Mouse (Mus musculus) intestine, embryonic 14.5 days (tissue): Measurements from ENCODE around the gene Isoc2a. TPM values are rescaled to one million over a fixed set of nuclear protein-coding genes. Genes with fewer than 3 reads are reported as not detected.

Experiments used
- ATAC-seq: fragments of 200-750 bp; cut with Nextera tagmentation; replicated peaks from 2 replicates; pipeline ENCODE4 v1.8.0; 2017; ENCODE audit warnings: low read depth, moderate number of reproducible peaks, moderate TSS enrichment, moderate library complexity; ENCODE audit not compliant: low FRiP score, low TSS enrichment
- DNase-seq: peaks from one replicate; pipeline ENCODE4 v3.0.0-alpha.2; 2018; ENCODE audit warnings: low spot score
- H3K27ac ChIP-seq: fragments of 300-500 bp; sonication (generic); 2 replicates; pipeline ENCODE4 v1.5.1; 2014; ENCODE audit warnings: low read depth, mild to moderate bottlenecking, control low read depth
- H3K27me3 ChIP-seq: fragments of 300-500 bp; sonication (generic); replicated peaks from 2 replicates; pipeline ENCODE4 v1.6.1; 2014; ENCODE audit warnings: low read length, control low read depth; ENCODE audit not compliant: control insufficient read depth, insufficient read depth
- H3K36me3 ChIP-seq: fragments of 300-500 bp; sonication (generic); 2 replicates; pipeline ENCODE4 v1.6.1; 2014; ENCODE audit warnings: low read length, control low read depth; ENCODE audit not compliant: control insufficient read depth, insufficient read depth
- H3K4me1 ChIP-seq: fragments of 300-500 bp; sonication (generic); replicated peaks from 2 replicates; pipeline ENCODE4 v1.6.1; 2014; ENCODE audit warnings: low read length, control low read depth, mixed read lengths; ENCODE audit not compliant: control insufficient read depth, insufficient read depth
- H3K4me2 ChIP-seq: fragments of 300-500 bp; sonication (generic); 2 replicates; pipeline ENCODE4 v1.6.1; 2014; ENCODE audit warnings: low read length
- H3K4me3 ChIP-seq: fragments of 300-500 bp; sonication (generic); 2 replicates; pipeline ENCODE4 v1.5.1; 2014; ENCODE audit warnings: low read depth, low read length, control low read depth, mixed read lengths
- H3K9ac ChIP-seq: fragments of 300-500 bp; sonication (generic); 2 replicates; pipeline ENCODE4 v1.6.1; 2014; ENCODE audit warnings: mild to moderate bottlenecking, low read length
- H3K9me3 ChIP-seq: fragments of 300-500 bp; sonication (generic); 2 replicates; pipeline ENCODE4 v1.6.1; 2016; ENCODE audit warnings: low read length, control low read depth; ENCODE audit not compliant: control insufficient read depth
- WGBS: fragments of 180-500 bp; shearing (Covaris S2); extraction: QIAGEN DNeasy Blood & Tissue Kit; methylation state at CpG from one replicate; pipeline ENCODE4 v1.1.7; 2014; 5-methylcytosine and 5-hydroxymethylcytosine counted together
- polyA plus RNA-seq: library from polyadenylated mRNA; unstranded; fragments of >200 nt; fragmentation: Nextera tagmentation; extraction: Ambion mirVana; gene quantifications from 2 replicates; pipeline ENCODE4 v1.2.1, GENCODE M21; 2014

The Isoc2a gene
- polyA plus RNA-seq, 1 experiment from 2014 or later: 0.96 TPM

DNA sequence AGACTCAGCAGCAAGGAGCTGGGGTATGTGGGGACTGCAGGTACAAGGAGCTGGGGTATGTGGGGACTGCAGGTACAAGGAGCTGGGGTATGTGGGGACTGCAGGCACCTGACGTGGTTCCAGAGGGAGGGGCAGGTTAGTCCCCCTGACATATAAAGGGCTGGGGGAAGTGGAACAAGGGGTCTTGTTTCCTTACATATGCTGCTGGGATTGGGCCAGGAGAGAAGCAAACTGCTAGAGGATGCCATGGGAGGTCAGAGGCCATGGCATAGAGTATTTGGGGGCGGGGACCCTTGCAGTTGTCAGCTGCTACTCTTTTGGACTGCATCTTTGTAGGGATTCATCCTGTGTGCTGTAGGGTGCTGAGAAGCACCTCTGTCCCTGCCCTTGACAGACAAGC is 40.5 kb downstream of the Isoc2a start:
- H3K27ac ChIP-seq: no peak overlapping the region
- no peak for ATAC-seq
- no peaks in the 10 kb centered on the region for H3K9me3 ChIP-seq
- 88% methylated on average over 2 of the region's 2 CpGs for WGBS
- no peak for DNase-seq
- peaks cover 37% of the 10 kb centered on the region for H3K36me3 ChIP-seq
- H3K4me1 ChIP-seq: peaks cover 19% of the 10 kb centered on the region
- no peak overlapping the region for H3K4me3 ChIP-seq
- no peak overlapping the region for H3K9ac ChIP-seq
- no peak overlapping the region for H3K4me2 ChIP-seq
- H3K27me3 ChIP-seq: no peaks in the 10 kb centered on the region

DNA sequence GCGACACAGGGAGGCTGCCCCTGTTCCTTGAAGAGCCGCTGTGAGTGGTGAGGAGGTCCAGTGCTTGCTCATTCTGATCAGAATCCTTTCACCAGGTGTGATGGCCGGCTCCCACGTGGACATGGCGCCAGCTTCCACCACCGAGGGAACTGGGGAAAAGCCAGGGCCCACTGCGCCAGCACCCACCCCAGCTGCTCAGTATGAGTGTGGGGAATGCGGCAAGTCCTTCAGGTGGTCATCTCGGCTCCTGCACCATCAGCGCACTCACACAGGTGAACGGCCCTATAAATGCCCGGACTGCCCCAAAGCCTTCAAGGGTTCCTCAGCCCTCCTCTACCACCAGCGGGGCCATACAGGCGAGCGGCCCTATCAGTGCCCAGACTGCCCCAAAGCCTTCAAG is 41.7 kb downstream of the Isoc2a start:
- Histone ChIP-seq H3K9me3 (no peaks in the 10 kb centered on the region), H3K4me3 (no peak overlapping the region), H3K27ac (no peak overlapping the region), H3K4me2 (no peak overlapping the region), H3K4me1 (peaks cover 31% of the 10 kb centered on the region), H3K9ac (no peak overlapping the region), H3K27me3 (no peaks in the 10 kb centered on the region), H3K36me3 (peaks cover 37% of the 10 kb centered on the region)
- 92% methylated on average over 15 of the region's 15 CpGs for WGBS
- DNase-seq (no peak), ATAC-seq (no peak)

DNA sequence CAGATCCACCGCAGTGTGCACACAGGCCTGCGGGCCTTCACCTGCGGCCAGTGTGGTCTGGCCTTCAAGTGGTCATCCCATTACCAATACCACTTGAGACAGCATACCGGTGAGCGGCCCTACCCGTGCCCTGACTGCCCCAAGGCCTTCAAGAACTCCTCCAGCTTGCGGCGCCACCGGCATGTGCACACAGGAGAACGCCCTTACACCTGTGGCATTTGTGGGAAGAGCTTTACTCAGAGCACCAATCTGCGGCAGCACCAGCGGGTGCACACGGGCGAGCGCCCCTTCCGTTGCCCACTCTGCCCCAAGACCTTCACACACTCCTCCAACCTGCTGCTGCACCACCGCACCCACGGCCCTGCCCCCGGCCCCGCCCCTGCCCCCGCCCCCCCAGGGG is 42.1 kb downstream of the Isoc2a start:
- Histone ChIP-seq H3K4me2 (no peak overlapping the region), H3K27me3 (no peaks in the 10 kb centered on the region), H3K27ac (no peak overlapping the region), H3K4me3 (no peak overlapping the region), H3K36me3 (peaks cover 37% of the 10 kb centered on the region), H3K9ac (no peak overlapping the region), H3K9me3 (no peaks in the 10 kb centered on the region), H3K4me1 (peaks cover 35% of the 10 kb centered on the region)
- WGBS: 84% methylated on average over 21 of the region's 21 CpGs
- ATAC-seq (no peak), DNase-seq (no peak)

DNA sequence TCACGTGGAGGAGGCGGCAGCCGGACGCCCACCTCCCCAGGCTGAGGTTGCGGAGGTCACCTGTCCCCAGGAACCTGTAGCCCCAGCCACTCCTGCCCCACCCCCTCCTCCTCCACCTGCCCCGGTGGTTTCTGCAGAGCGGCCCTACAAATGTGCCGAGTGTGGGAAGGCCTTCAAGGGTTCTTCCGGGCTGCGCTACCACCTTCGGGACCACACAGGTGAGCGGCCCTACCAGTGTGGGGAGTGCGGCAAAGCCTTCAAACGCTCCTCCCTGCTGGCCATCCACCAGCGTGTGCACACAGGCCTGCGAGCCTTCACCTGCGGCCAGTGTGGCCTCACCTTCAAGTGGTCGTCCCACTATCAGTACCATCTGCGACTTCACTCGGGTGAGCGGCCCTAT is 43.0 kb downstream of the Isoc2a start:
- Histone ChIP-seq H3K36me3 (peaks cover 37% of the 10 kb centered on the region), H3K4me3 (no peak overlapping the region), H3K4me1 (peaks cover 39% of the 10 kb centered on the region), H3K4me2 (no peak overlapping the region), H3K27ac (no peak overlapping the region), H3K9me3 (no peaks in the 10 kb centered on the region), H3K27me3 (no peaks in the 10 kb centered on the region), H3K9ac (no peak overlapping the region)
- DNase-seq (no peak), ATAC-seq (no peak)
- WGBS: 88% methylated on average over 21 of the region's 21 CpGs

DNA sequence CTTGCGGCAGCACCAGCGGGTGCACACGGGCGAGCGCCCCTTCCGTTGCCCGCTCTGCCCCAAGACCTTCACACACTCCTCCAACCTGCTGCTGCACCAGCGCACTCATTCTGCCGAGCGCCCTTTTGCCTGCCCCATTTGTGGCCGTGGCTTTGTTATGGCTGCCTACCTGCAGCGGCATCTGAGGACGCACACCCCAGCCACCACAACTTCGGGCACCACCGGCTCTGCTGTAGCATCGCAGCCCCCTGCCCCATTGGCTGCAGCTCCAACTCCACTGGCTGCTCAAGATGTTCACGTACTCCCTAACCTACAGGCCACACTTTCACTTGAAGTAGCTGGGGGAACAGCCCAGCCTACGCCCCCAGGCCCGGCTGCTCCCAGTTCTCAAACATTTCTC is 43.5 kb downstream of the Isoc2a start:
- no peak overlapping the region for H3K4me3 ChIP-seq
- no peaks in the 10 kb centered on the region for H3K9me3 ChIP-seq
- H3K27ac ChIP-seq: peak overlapping the region; percentile 51; the same call in 1 of the 2 replicates
- H3K27me3 ChIP-seq: no peaks in the 10 kb centered on the region
- no peak overlapping the region for H3K4me2 ChIP-seq
- H3K36me3 ChIP-seq: peaks cover 37% of the 10 kb centered on the region
- WGBS: 89% methylated on average over 19 of the region's 19 CpGs
- H3K4me1 ChIP-seq: peaks cover 44% of the 10 kb centered on the region
- DNase-seq: no peak
- no peak for ATAC-seq
- no peak overlapping the region for H3K9ac ChIP-seq

DNA sequence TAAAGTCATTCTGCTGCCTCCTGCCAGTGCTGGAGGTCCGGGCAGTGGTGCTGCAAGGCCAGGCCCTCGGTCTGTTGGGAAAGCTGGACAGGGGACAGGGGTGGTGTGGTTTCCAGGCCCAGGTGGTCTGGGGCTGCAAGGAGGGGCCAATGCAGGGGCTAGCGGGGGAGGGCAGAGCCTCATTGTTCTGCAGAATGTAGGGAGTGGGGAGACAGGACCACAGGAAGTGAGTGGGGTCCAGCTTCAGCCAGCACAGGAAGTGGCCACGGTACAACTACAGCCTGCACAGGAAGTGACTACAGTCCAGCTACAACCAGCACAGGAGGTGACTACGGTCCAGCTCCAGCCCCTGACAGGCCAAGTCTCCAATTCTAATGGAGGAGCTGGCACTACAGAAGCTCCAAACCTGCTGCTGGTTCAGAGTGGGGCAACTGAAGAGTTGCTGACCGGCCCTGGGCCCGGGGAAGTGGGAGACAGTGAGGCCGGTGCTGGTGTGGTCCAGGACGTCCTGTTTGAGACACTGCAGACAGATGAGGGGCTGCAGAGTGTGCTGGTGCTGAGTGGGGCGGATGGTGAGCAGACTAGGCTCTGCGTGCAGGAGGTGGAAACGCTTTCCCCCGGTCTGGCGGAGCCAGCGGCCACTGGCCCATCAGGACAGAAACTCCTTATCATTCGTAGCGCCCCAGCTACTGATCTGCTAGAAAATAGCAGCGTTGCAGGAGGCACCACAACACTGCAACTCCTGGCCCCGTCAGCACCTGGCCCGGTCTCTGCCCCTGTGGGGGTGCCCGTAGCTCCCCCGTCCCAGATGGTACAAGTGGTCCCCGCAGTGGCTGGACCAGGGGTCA is 44.2 kb downstream of the Isoc2a start:
- Histone ChIP-seq H3K4me1 (peaks cover 47% of the 10 kb centered on the region), H3K27me3 (no peaks in the 10 kb centered on the region), H3K4me2 (no peak overlapping the region), H3K4me3 (no peak overlapping the region), H3K9ac (no peak overlapping the region), H3K27ac (peak overlapping the region; percentile 51; the same call in 1 of the 2 replicates), H3K9me3 (no peaks in the 10 kb centered on the region), H3K36me3 (peaks cover 37% of the 10 kb centered on the region)
- ATAC-seq: no peak
- WGBS: 55% methylated on average over 23 of the region's 23 CpGs
- DNase-seq: no peak

DNA sequence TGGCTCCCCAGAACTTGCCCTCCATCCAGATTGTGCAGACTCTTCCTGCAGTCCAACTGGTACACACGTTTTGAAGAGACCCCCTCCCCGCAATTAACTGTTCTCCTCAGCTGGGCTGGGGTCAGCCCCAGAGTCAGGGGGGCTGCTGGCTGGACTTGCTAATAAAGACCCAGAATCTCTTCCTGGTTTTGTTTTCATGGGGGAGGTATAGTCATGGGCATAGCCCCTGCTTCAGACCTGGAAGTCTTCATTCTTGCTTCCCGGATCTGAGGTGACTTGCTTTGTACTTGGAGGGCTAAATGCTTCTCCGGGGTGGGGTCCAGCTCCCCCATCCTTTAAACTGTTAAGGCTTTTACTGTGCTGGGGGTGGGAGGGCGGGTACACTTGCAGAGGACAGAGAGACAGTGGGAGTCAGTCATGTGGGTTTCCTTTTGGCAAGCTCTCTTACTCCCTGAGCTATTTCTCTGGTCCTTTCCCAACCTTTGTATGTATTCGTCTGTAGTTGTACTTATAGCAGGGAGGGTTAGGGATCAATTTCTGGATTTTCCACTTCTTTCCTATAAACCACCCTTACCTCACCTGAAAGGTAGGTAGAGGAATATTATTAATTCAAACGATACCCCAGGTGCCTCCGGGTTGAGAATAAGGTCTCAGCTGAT is 45.0 kb downstream of the Isoc2a start, which contains the start of gene Nat14:
Gene Nat14 (plus strand): TSS at position 205 of the 659 bp plus-strand sequence.
- peaks cover 37% of the 10 kb centered on the region for H3K36me3 ChIP-seq
- H3K4me2 ChIP-seq: peak within 1 kb of the TSS; percentile 72
- DNase-seq: no peak
- peak within 1 kb of the TSS; percentile 66 for H3K27ac ChIP-seq
- H3K4me1 ChIP-seq: peaks cover 48% of the 10 kb centered on the region
- no peaks in the 10 kb centered on the region for H3K27me3 ChIP-seq
- no peak for ATAC-seq
- peak within 1 kb of the TSS; percentile 19 for H3K4me3 ChIP-seq
- no peaks in the 10 kb centered on the region for H3K9me3 ChIP-seq
- 30% methylated on average over 8 of the region's 8 CpGs for WGBS
- 0 out of 2 replicates have a peak within 1 kb of the TSS, but pooled peaks have one; percentile 6 for H3K9ac ChIP-seq

DNA sequence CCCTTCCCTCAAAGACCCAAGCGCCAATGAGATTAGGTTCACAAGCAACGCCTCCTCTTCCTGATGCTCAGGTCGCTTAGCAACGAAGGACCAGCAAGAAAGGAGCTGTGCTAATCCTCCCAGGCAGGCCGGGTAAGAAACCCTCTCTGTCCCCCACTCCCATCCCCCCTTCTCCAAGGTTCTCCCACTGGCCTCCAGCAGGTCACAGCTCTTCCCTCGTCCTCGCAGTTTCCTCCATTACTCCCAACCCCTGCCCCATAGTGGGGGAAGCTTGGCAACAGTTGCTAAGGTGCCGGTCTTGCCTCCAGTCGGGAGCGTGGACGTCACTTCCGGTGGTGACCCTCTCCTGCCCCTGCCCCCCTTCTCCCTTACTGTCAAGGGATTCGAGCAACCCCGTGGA is 45.6 kb downstream of the Isoc2a start:
- H3K4me1 ChIP-seq: peaks cover 50% of the 10 kb centered on the region
- WGBS: 1% methylated on average over 14 of the region's 14 CpGs
- H3K27ac ChIP-seq: peak overlapping the region; percentile 66
- DNase-seq (peak; percentile 87), ATAC-seq (peak; percentile 65)
- H3K9ac ChIP-seq: no peak overlapping the region
- peak overlapping the region; percentile 19 for H3K4me3 ChIP-seq
- peak overlapping the region; percentile 72 for H3K4me2 ChIP-seq
- H3K36me3 ChIP-seq: peaks cover 34% of the 10 kb centered on the region
- no peaks in the 10 kb centered on the region for H3K27me3 ChIP-seq
- H3K9me3 ChIP-seq: no peaks in the 10 kb centered on the region
